Mouse (Mus musculus): ENCODE measurements around the gene Fam129a. TPM values are rescaled to one million over a fixed set of nuclear protein-coding genes. Genes with fewer than 3 reads are reported as not detected.

Gene Fam129a
- polyA plus RNA-seq, 1 experiment = 19.9 TPM

DNA sequence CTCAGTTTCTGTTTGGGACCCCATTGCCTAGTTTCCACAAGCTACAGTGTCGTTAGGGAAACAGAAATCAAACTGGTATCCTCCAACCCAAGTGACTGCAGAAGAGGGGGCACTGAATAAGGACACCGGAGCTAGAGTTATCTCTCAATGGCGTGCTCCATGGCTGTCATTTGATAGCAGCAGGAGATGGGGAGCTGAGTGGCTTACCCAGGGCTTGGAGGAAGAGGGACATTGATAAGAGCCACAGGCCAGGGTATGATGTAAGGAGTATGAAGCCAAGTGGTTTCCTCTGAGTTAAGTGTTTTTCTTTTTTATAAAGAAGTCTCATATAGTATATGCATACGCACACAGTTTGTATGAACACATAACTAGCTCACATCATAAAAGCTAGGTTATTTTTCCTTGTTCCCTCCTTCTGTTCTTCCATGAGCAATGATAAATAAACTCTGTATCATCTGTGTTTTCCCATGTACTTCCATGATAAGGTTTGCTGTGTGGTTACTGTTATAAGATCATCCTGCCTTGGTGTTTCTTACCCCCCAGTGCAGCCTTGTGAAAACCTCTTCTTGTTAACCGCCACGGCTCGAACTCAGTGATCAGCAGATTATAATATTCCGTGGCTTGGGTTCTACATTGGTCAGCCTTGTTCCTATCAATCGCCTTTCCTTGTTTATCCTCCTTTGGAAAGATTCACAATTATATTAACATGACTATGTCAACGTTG lies 96.5 kb downstream of the Fam129a start:
- H3K27me3 ChIP-seq (ENCODE audit: control insufficient read depth, insufficient read depth, low read length, poor library complexity, severe bottlenecking) = no peaks in the 10 kb centered on the region
- TF ChIP-seq EP300 (IDR thresholded peaks at IDR 0.05; ENCODE audit: insufficient read depth, low read depth, low read length) = no peak
- no peak for TF ChIP-seq CTCF (IDR thresholded peaks at IDR 0.05; ENCODE audit: low read depth, low read length)
- TF ChIP-seq POLR2A (IDR thresholded peaks at IDR 0.05; ENCODE audit: insufficient read depth, low read length) = no peak
- no peak overlapping the region for H3K4me3 ChIP-seq (ENCODE audit: low read depth, low read length)
- H3K4me1 ChIP-seq (ENCODE audit: control insufficient read depth, insufficient read depth, low read length) = no peaks in the 10 kb centered on the region
- no peak overlapping the region for H3K9ac ChIP-seq (ENCODE audit: low read depth, poor library complexity, severe bottlenecking)
- H3K36me3 ChIP-seq (ENCODE audit: control insufficient read depth, insufficient read depth, low read length, poor library complexity, severe bottlenecking) = no peaks in the 10 kb centered on the region
- H3K9me3 ChIP-seq (replicated peaks; ENCODE audit: control insufficient read depth, insufficient read depth, low read length, poor library complexity, severe bottlenecking) = no peaks in the 10 kb centered on the region
- no peak overlapping the region for H3K27ac ChIP-seq (ENCODE audit: insufficient read depth, low read length)

DNA sequence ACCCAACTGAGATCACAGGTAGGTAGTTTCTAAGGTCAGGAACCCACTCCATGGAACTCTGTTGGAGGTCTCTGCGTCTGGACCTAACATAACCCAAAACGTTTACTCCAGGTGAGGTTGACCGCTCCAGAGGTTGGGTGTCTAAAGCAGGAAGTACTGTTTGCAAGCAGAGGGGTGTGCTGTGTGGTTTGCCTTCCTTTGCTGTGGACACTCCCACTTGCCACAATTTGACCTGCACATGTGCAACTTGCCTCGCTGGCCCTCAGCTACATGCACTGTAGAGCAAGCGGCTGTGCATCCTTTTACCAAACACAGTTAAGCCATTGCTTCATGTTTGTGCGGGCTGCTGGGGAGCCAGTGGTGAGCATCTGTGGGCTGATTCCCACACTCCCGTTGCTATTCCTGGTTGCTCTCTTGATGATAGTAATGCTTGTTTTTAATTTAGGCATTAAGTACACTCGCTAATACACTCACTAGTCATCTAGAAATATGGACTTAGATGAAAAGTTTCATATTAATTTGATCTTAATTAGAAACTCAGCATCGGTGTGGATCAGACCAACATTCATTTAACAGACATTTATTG lies 99.1 kb downstream of the Fam129a start:
- H3K4me1 ChIP-seq (ENCODE audit: control insufficient read depth, insufficient read depth, low read length) = no peaks in the 10 kb centered on the region
- H3K27me3 ChIP-seq (ENCODE audit: control insufficient read depth, insufficient read depth, low read length, poor library complexity, severe bottlenecking) = no peaks in the 10 kb centered on the region
- H3K9ac ChIP-seq (ENCODE audit: low read depth, poor library complexity, severe bottlenecking) = no peak overlapping the region
- H3K36me3 ChIP-seq (ENCODE audit: control insufficient read depth, insufficient read depth, low read length, poor library complexity, severe bottlenecking) = no peaks in the 10 kb centered on the region
- no peak overlapping the region for H3K27ac ChIP-seq (ENCODE audit: insufficient read depth, low read length)
- H3K9me3 ChIP-seq (replicated peaks; ENCODE audit: control insufficient read depth, insufficient read depth, low read length, poor library complexity, severe bottlenecking) = no peaks in the 10 kb centered on the region
- TF ChIP-seq EP300 (IDR thresholded peaks at IDR 0.05; ENCODE audit: insufficient read depth, low read depth, low read length) = no peak
- H3K4me3 ChIP-seq (ENCODE audit: low read depth, low read length) = no peak overlapping the region

- H3K9ac ChIP-seq (ENCODE audit: low read depth, poor library complexity, severe bottlenecking) = no peak overlapping the region
- H3K4me1 ChIP-seq (ENCODE audit: control insufficient read depth, insufficient read depth, low read length) = peaks cover 4% of the 10 kb centered on the region
- no peak overlapping the region for H3K4me3 ChIP-seq (ENCODE audit: low read depth, low read length)
- H3K9me3 ChIP-seq (replicated peaks; ENCODE audit: control insufficient read depth, insufficient read depth, low read length, poor library complexity, severe bottlenecking) = no peaks in the 10 kb centered on the region
- no peak for TF ChIP-seq POLR2A (IDR thresholded peaks at IDR 0.05; ENCODE audit: insufficient read depth, low read length)
- TF ChIP-seq EP300 (IDR thresholded peaks at IDR 0.05; ENCODE audit: insufficient read depth, low read depth, low read length) = no peak
- no peak for TF ChIP-seq CTCF (IDR thresholded peaks at IDR 0.05; ENCODE audit: low read depth, low read length)
- H3K27ac ChIP-seq (ENCODE audit: insufficient read depth, low read length) = no peak overlapping the region
- H3K27me3 ChIP-seq (ENCODE audit: control insufficient read depth, insufficient read depth, low read length, poor library complexity, severe bottlenecking) = no peaks in the 10 kb centered on the region
- H3K36me3 ChIP-seq (ENCODE audit: control insufficient read depth, insufficient read depth, low read length, poor library complexity, severe bottlenecking) = no peaks in the 10 kb centered on the region
These were observed 104.7 kb downstream of the Fam129a start for GRCm38 (mm10) chr1:151675684-151676083.

DNA sequence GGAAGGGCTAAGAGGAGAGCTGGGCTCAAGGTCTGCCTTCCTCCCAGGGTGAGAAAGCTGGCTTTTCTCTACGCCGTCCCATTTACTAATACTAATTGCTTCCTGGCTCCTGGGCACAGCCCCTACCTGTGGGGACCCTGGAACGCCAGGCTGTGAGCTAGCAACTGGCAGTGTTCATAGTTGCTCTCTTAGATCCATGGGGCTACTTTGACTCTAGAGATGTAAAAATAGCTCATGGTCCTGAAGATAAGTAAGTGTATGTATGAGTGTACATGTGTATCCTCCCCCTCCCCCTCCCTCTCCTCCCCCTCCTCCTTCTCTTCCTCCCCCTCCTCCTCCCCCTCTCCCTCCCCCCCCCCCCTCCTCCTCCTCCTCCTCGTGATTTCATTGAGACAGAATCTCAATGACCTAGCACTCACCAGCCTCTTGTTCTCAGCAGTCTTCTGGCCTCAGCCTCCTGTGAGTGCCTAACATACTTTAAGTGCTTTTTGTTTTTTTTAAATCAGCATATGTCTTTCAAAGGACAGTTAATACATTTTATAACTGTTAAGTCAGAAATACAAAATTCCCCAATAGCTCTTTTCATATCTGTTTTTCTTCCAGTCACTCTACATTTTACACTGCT lies 106.3 kb downstream of the Fam129a start:
- H3K27me3 ChIP-seq (ENCODE audit: control insufficient read depth, insufficient read depth, low read length, poor library complexity, severe bottlenecking) = no peaks in the 10 kb centered on the region
- no peaks in the 10 kb centered on the region for H3K9me3 ChIP-seq (replicated peaks; ENCODE audit: control insufficient read depth, insufficient read depth, low read length, poor library complexity, severe bottlenecking)
- no peaks in the 10 kb centered on the region for H3K36me3 ChIP-seq (ENCODE audit: control insufficient read depth, insufficient read depth, low read length, poor library complexity, severe bottlenecking)
- peaks cover 4% of the 10 kb centered on the region for H3K4me1 ChIP-seq (ENCODE audit: control insufficient read depth, insufficient read depth, low read length)
- TF ChIP-seq POLR2A (IDR thresholded peaks at IDR 0.05; ENCODE audit: insufficient read depth, low read length) (no peak), EP300 (IDR thresholded peaks at IDR 0.05; ENCODE audit: insufficient read depth, low read depth, low read length) (no peak), CTCF (IDR thresholded peaks at IDR 0.05; ENCODE audit: low read depth, low read length) (no peak)
- H3K4me3 ChIP-seq (ENCODE audit: low read depth, low read length) = no peak overlapping the region
- H3K9ac ChIP-seq (ENCODE audit: low read depth, poor library complexity, severe bottlenecking) = no peak overlapping the region
- no peak overlapping the region for H3K27ac ChIP-seq (ENCODE audit: insufficient read depth, low read length)

DNA sequence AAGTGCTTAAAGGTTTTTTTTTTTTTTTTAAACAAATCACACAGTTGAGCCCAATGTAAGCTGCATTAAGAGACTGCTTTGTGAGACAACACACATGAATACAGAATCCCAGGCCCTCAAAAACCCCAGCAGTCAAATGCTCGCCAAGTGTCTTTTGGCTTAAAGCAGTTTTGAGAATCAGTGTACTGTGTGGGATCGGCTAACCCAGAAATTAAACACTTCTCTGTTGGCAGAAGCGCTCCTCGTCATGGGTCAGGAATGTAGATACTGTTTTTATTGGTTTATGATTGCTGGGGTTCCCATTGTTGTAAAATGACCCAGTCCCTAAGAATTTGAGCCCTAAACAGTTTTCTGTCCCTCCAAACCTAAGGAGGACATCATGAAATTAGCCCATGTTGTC lies 107.0 kb downstream of the Fam129a start:
- H3K36me3 ChIP-seq (ENCODE audit: control insufficient read depth, insufficient read depth, low read length, poor library complexity, severe bottlenecking) = no peaks in the 10 kb centered on the region
- H3K27me3 ChIP-seq (ENCODE audit: control insufficient read depth, insufficient read depth, low read length, poor library complexity, severe bottlenecking) = no peaks in the 10 kb centered on the region
- peaks cover 4% of the 10 kb centered on the region for H3K4me1 ChIP-seq (ENCODE audit: control insufficient read depth, insufficient read depth, low read length)
- H3K9me3 ChIP-seq (replicated peaks; ENCODE audit: control insufficient read depth, insufficient read depth, low read length, poor library complexity, severe bottlenecking) = no peaks in the 10 kb centered on the region
- TF ChIP-seq POLR2A (IDR thresholded peaks at IDR 0.05; ENCODE audit: insufficient read depth, low read length) = no peak
- no peak overlapping the region for H3K9ac ChIP-seq (ENCODE audit: low read depth, poor library complexity, severe bottlenecking)
- no peak overlapping the region for H3K27ac ChIP-seq (ENCODE audit: insufficient read depth, low read length)
- H3K4me3 ChIP-seq (ENCODE audit: low read depth, low read length) = no peak overlapping the region

DNA sequence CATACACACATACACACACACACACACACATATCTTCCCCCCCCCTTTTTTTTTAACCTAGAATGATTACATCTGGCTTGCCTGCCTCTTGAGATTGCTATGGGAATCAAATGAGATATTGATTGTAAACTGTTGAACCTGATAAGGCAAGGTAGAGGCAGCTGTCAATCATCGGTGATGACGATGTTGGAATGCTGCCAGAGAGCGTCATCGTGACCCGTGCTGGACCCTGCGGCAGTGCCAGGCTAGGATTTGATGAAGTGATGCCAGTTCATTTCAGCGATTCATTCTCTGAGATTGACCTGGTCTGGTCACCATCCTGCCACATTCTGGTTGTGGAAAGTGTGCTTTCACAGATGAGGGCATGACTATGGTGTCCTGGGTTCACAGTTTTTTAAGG lies 108.2 kb downstream of the Fam129a start:
- Histone ChIP-seq H3K4me3 (ENCODE audit: low read depth, low read length) (no peak overlapping the region), H3K36me3 (ENCODE audit: control insufficient read depth, insufficient read depth, low read length, poor library complexity, severe bottlenecking) (no peaks in the 10 kb centered on the region), H3K4me1 (ENCODE audit: control insufficient read depth, insufficient read depth, low read length) (peaks cover 4% of the 10 kb centered on the region), H3K9me3 (replicated peaks; ENCODE audit: control insufficient read depth, insufficient read depth, low read length, poor library complexity, severe bottlenecking) (no peaks in the 10 kb centered on the region), H3K9ac (ENCODE audit: low read depth, poor library complexity, severe bottlenecking) (no peak overlapping the region), H3K27me3 (ENCODE audit: control insufficient read depth, insufficient read depth, low read length, poor library complexity, severe bottlenecking) (no peaks in the 10 kb centered on the region), H3K27ac (ENCODE audit: insufficient read depth, low read length) (no peak overlapping the region)
- TF ChIP-seq EP300 (IDR thresholded peaks at IDR 0.05; ENCODE audit: insufficient read depth, low read depth, low read length) (no peak), CTCF (IDR thresholded peaks at IDR 0.05; ENCODE audit: low read depth, low read length) (no peak), POLR2A (IDR thresholded peaks at IDR 0.05; ENCODE audit: insufficient read depth, low read length) (no peak)

Data from ES-Bruce4 (cell line).